Mouse (Mus musculus) liver, embryonic 13.5 days (tissue): ENCODE results near the gene C1qtnf1. TPM values are rescaled to one million over a fixed set of nuclear protein-coding genes. Genes with fewer than 3 reads are reported as not detected.

Source experiments
- ATAC-seq: fragments of 200-750 bp; cut with Nextera tagmentation; 2 replicates; pipeline ENCODE4 v1.8.0; 2017; ENCODE audit warnings: low read depth, mild to moderate bottlenecking, moderate number of reproducible peaks, moderate library complexity
- DNase-seq: peaks from one replicate; pipeline ENCODE4 v3.0.0; 2022
- H3K27ac ChIP-seq: fragments of 300-500 bp; sonication (generic); 2 replicates; pipeline ENCODE4 v1.5.1; 2015; ENCODE audit warnings: moderate library complexity, mild to moderate bottlenecking, inconsistent platforms
- H3K27me3 ChIP-seq: fragments of 300-500 bp; sonication (generic); 2 replicates; pipeline ENCODE4 v1.6.1; 2015; ENCODE audit warnings: mild to moderate bottlenecking, inconsistent platforms
- H3K36me3 ChIP-seq: fragments of 300-500 bp; sonication (generic); 2 replicates; pipeline ENCODE4 v1.6.1; 2015; ENCODE audit warnings: mild to moderate bottlenecking, inconsistent platforms
- H3K4me1 ChIP-seq: fragments of 300-500 bp; sonication (generic); replicated peaks from 2 replicates; pipeline ENCODE4 v1.6.1; 2015; ENCODE audit warnings: inconsistent platforms
- H3K4me2 ChIP-seq: fragments of 300-500 bp; sonication (generic); 2 replicates; pipeline ENCODE4 v1.6.1; 2015; ENCODE audit warnings: inconsistent platforms, mild to moderate bottlenecking, moderate library complexity
- H3K4me3 ChIP-seq: fragments of 300-500 bp; sonication (generic); replicated peaks from 2 replicates; pipeline ENCODE4 v1.5.1; 2015; ENCODE audit warnings: mild to moderate bottlenecking, inconsistent platforms
- H3K9ac ChIP-seq: fragments of 300-500 bp; sonication (generic); 2 replicates; pipeline ENCODE4 v1.6.1; 2015; ENCODE audit warnings: mild to moderate bottlenecking, inconsistent platforms
- H3K9me3 ChIP-seq: fragments of 300-500 bp; sonication (generic); replicated peaks from 2 replicates; pipeline ENCODE4 v1.6.1; 2016; ENCODE audit warnings: inconsistent platforms
- WGBS: fragments of 180-500 bp; shearing (Covaris S2); methylation state at CpG from one replicate; pipeline ENCODE4 v1.1.7; 2015; ENCODE audit not compliant: insufficient replicate concordance; 5-methylcytosine and 5-hydroxymethylcytosine counted together
- polyA plus RNA-seq: library from polyadenylated mRNA; unstranded; fragments of >200 nt; fragmentation: Nextera tagmentation; extraction: Ambion mirVana; gene quantifications from 2 replicates; pipeline ENCODE4 v1.2.1, GENCODE M21; 2015

The C1qtnf1 gene
- polyA plus RNA-seq, 1 experiment from 2014 or later = 1.1 TPM

DNA sequence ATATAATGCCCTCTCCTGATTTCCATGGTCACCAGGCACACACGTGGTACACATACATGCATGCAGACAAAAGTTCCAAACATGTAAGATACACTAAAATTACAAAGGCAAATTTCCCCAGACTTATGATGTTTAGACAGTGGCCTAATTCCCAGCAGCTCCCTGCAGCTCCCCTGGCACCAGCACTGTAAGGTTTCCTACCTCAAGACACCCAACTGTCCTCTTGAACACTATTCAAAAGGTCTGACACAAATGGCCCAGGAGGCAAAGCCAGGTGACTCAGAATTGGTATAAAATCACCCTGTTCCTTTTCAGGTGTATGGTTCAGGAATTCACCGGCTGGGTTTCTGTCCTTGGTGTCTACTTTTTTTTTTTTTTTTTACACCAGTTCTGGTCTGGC lies 24.8 kb upstream of the C1qtnf1 start:
- Histone ChIP-seq H3K4me1 (peaks cover 36% of the 10 kb centered on the region), H3K36me3 (peaks cover 24% of the 10 kb centered on the region), H3K27me3 (no peaks in the 10 kb centered on the region), H3K4me2 (no peak overlapping the region), H3K9ac (no peak overlapping the region), H3K9me3 (no peaks in the 10 kb centered on the region), H3K4me3 (no peak overlapping the region), H3K27ac (no peak overlapping the region)
- WGBS = 80% methylated on average over 2 of the region's 2 CpGs
- DNase-seq = no peak
- no peak for ATAC-seq

DNA sequence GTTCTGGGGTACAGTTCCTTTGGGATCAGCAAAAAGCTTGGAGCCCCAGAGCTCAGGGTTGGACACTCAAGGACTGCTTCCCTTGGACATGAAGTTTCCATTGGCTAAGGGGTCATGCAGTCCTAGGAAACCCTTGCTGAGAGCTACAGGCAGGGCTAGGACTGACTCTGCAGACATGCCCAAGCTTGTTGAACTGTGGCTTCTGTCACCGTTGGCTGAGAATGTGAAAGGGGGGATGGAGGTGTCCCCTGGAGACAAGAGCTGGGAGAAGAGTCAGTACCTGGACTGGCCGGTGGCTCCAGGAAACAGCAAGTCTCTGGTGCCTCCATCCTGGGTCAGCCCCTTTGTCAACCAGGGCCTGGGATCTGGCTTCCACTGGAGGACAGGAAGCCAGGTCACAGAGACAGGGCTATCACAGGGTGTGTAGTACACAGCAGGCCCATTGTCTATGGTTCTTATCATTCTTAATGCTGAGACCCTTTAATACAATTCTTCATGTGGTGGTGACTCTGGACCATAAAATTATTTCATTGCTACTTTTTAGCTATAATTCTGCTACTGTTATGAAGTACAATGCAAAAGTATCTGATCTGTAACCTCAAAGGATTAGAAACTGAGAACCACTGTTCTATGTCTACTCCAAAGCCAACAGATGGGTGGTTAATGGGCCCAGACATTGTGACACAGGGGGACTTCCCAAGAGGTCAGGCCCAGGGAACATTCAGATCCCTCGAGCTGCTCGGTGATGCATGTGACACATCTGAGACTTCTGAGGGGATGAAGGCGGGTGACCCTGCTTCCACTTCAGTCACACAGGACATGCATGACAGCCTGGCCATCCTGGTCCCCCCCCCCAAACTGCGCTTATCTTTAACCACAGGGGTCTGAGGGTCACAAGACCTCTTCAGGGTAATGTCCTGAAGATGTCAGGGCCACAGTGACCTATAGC lies 23.8 kb upstream of the C1qtnf1 start:
- Histone ChIP-seq H3K9ac (no peak overlapping the region), H3K27ac (no peak overlapping the region), H3K4me2 (no peak overlapping the region), H3K9me3 (no peaks in the 10 kb centered on the region), H3K36me3 (peaks cover 29% of the 10 kb centered on the region), H3K4me1 (peaks cover 31% of the 10 kb centered on the region), H3K27me3 (no peaks in the 10 kb centered on the region), H3K4me3 (no peak overlapping the region)
- no peak for DNase-seq
- 66% methylated on average over 6 of the region's 6 CpGs for WGBS
- no peak for ATAC-seq

DNA sequence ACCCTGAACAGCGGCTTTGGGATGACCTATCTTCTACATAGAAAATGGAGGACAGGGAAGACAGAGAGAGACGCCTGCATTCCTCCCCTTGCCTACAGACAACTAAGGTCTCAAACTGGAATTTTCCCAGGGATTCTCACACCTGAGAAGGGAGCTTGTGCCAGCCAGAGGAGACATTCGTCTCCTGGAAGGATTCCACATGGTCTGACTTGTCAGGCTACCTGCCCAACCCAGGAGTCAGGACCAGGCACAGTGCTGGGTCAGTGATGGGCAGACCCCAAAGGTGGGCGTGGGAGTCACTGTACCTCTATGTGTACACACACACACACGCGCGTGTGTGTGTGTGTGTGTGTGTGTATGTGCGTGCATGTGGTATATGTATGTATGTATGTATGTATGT lies 22.7 kb upstream of the C1qtnf1 start:
- H3K27ac ChIP-seq = no peak overlapping the region
- H3K4me3 ChIP-seq = no peak overlapping the region
- peaks cover 36% of the 10 kb centered on the region for H3K36me3 ChIP-seq
- no peak overlapping the region for H3K4me2 ChIP-seq
- DNase-seq = no peak
- ATAC-seq = no peak
- 84% methylated on average over 8 of the region's 8 CpGs for WGBS
- H3K4me1 ChIP-seq = peaks cover 20% of the 10 kb centered on the region
- H3K9me3 ChIP-seq = no peaks in the 10 kb centered on the region
- H3K27me3 ChIP-seq = no peaks in the 10 kb centered on the region
- H3K9ac ChIP-seq = no peak overlapping the region

DNA sequence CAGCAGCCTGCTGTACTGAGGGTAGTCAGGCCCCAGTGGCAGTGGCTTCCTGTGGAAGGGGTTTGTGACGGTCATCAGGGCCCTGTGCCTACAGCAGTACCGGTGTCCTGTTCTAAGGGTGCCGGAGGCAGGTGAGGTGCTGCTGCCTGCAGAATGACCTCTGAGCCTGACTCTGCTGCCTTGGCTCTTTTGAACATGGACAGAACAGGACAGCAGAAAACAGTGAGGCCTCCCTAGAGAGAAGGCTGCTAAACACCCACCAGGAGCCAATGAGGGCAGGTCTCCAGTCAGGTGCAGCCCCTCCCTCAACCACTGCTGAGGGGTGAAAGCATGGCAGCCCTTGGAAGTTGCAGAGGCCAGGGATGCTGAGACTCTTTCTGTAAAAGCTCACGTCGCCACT lies 21.5 kb upstream of the C1qtnf1 start:
- no peak for ATAC-seq
- Histone ChIP-seq H3K27me3 (no peaks in the 10 kb centered on the region), H3K27ac (no peak overlapping the region), H3K9me3 (no peaks in the 10 kb centered on the region), H3K4me3 (no peak overlapping the region), H3K36me3 (peaks cover 49% of the 10 kb centered on the region), H3K4me2 (no peak overlapping the region), H3K4me1 (peaks cover 8% of the 10 kb centered on the region), H3K9ac (no peak overlapping the region)
- DNase-seq = no peak
- WGBS = 90% methylated on average over 5 of the region's 5 CpGs

DNA sequence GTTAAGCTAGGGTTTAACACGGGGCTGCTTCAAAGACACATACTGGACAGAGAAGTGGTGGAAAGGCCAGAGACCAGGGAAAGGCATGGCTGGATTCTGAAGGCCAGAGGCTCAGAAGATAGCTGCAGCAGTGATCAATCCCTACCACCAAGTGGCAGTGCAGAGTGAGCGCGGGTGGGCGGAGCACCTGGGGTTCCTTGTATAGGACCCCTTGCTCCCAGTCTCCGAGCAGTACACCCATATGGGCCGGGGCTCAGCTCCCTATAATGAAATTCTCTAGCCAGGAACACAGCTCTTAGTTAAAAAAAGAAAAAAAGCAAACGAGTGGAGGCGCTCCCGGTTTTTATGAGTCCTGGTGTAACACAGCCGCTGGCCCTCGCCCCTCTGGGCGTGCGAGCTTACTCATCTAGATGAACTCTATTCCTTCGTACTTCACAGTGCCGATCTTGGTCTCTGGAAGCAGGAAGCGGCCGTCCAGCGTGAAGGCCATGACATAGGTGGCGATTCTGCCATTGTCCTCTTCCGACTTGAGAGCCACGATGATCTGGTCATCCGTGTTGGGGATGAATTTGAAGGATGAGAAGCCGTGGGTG lies 20.6 kb upstream of the C1qtnf1 start:
- no peak for DNase-seq
- Histone ChIP-seq H3K36me3 (peaks cover 56% of the 10 kb centered on the region), H3K4me1 (no peaks in the 10 kb centered on the region), H3K4me2 (no peak overlapping the region), H3K27ac (no peak overlapping the region), H3K27me3 (no peaks in the 10 kb centered on the region), H3K4me3 (no peak overlapping the region), H3K9ac (no peak overlapping the region), H3K9me3 (no peaks in the 10 kb centered on the region)
- WGBS = 81% methylated on average over 23 of the region's 23 CpGs
- no peak for ATAC-seq

DNA sequence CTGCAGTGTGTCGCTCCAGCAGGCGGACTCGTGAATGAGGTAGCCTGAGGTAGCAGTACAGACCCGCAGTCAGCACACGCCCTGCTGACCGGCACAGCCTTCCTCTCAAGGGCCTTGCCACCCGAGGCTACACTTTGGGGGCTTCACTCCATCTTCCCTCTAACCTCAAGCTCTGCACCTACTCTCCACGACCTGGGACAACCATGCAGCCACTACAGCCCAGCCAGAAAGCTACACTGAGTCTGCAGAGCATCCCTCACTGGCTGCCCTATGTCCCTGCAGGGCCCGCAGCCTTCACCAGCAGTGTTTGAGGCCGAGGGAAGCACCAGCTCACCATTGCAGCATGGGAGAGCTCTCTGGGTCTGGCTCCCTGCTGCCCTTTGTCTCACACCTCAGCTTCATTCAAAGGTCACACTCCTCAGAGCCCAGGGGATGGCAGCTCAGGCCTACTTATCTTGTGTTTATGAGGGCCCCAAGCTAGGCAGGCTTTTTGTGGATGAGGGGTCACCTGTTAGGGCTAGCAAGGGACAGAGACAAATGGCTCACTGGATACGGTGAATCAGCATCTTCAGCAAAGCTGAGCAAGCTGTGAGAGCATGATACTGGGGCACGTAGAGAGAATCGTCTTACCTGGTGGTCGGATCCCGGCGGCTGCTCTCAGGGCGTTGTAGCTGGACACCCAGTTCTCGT lies 19.8 kb upstream of the C1qtnf1 start:
- no peak overlapping the region for H3K4me2 ChIP-seq
- no peaks in the 10 kb centered on the region for H3K9me3 ChIP-seq
- H3K9ac ChIP-seq = no peak overlapping the region
- peaks cover 57% of the 10 kb centered on the region for H3K36me3 ChIP-seq
- 76% methylated on average over 18 of the region's 18 CpGs for WGBS
- H3K27ac ChIP-seq = no peak overlapping the region
- H3K4me1 ChIP-seq = no peaks in the 10 kb centered on the region
- DNase-seq (no peak), ATAC-seq (no peak)
- no peak overlapping the region for H3K4me3 ChIP-seq
- H3K27me3 ChIP-seq = no peaks in the 10 kb centered on the region

DNA sequence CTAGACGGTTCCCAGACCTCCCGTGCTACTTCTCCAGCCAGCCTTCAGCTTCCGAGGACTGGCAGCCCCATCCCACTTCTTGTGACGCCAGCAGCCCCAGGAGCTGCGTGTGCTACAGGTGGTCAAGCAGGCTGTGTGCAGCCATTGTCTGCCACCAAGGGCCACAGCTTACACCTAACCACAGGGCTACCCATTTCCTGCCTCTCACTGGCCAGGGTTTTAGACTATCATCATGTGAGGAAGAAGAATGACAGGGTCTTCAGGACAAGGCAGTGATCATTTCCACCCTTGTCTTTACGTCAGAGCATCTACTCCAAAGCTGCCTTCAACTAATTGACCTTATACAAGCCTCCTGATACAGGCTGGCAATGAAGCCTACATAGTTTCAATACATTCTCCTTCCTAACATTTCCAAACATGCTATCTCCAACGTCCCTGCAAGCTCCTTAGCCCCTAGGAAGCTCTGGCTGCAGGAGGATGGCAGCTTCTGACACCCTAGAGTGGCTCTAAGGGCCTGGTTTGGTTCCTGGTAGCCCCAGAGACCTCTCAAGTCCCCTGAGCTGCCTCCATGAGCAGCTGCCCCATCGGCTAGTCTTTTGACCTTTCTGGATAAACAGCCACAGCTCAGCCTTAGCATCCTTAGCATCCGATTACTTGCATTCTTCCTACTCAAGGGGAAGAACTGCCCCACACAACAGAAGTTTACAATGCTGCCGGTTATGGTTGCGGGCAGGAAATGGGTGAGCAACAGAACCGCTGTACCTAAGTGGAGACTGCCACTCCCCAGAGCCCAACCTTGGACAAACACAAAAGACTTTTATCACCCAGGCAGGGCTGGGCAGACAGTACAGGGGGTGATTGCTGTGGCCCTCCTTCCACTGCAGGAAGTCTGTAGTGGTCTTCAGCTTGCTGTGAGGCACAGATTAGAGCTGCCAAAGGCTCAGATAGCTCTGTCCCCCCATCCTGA lies 18.6 kb upstream of the C1qtnf1 start:
- DNase-seq (no peak), ATAC-seq (no peak)
- H3K4me3 ChIP-seq = no peak overlapping the region
- H3K36me3 ChIP-seq = peaks cover 60% of the 10 kb centered on the region
- WGBS = 63% methylated on average over 12 of the region's 12 CpGs
- no peak overlapping the region for H3K9ac ChIP-seq
- no peaks in the 10 kb centered on the region for H3K27me3 ChIP-seq
- no peak overlapping the region for H3K27ac ChIP-seq
- H3K4me2 ChIP-seq = no peak overlapping the region
- H3K9me3 ChIP-seq = no peaks in the 10 kb centered on the region
- no peaks in the 10 kb centered on the region for H3K4me1 ChIP-seq

DNA sequence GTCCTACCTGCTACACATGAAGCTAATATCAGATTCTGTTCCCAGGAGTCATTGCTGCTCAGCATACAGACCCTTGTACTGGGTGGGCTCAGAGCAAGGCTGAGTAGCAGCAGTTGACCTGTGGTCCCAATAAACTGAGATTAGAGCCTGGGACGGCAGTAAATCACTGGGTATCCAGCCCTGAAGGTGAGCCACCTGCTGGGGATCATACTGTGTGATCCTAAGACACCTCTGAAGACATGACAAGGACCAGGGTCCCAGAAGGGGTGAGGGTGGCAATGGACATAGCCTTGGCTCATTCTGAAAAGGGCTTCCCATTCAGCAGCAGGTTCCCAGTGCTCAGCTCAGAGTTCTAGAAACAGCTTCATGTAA lies 17.9 kb upstream of the C1qtnf1 start:
- no peak overlapping the region for H3K9ac ChIP-seq
- no peaks in the 10 kb centered on the region for H3K4me1 ChIP-seq
- H3K4me2 ChIP-seq = no peak overlapping the region
- H3K27me3 ChIP-seq = no peaks in the 10 kb centered on the region
- ATAC-seq (no peak), DNase-seq (no peak)
- no peak overlapping the region for H3K4me3 ChIP-seq
- H3K36me3 ChIP-seq = peaks cover 64% of the 10 kb centered on the region
- H3K9me3 ChIP-seq = no peaks in the 10 kb centered on the region
- no peak overlapping the region for H3K27ac ChIP-seq
- 60% methylated on average over 1 of the region's 1 CpGs for WGBS

DNA sequence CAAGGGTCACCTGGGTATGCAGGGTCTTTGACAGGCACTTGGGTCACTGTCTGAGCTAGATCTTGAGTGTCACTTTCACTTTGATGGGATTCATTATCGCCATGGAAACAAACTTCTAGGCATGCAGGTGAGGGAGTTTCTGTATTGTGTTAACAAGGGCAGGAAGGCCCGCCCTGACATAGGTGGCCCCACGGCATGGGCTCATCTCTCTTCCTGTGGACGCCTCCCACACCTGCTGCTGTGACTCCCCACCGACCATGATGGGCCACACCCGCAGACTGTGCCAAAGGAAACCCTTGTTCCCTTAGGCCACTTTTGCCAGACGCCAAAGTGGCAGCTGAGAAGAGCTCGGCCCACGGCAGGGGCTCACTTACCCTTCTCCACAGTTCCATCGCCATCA lies 17.5 kb upstream of the C1qtnf1 start:
- H3K9me3 ChIP-seq = no peaks in the 10 kb centered on the region
- H3K4me2 ChIP-seq = no peak overlapping the region
- ATAC-seq = no peak
- H3K4me3 ChIP-seq = no peak overlapping the region
- no peaks in the 10 kb centered on the region for H3K27me3 ChIP-seq
- peaks cover 67% of the 10 kb centered on the region for H3K36me3 ChIP-seq
- no peak overlapping the region for H3K9ac ChIP-seq
- no peak for DNase-seq
- 77% methylated on average over 10 of the region's 10 CpGs for WGBS
- H3K4me1 ChIP-seq = no peaks in the 10 kb centered on the region
- H3K27ac ChIP-seq = no peak overlapping the region

DNA sequence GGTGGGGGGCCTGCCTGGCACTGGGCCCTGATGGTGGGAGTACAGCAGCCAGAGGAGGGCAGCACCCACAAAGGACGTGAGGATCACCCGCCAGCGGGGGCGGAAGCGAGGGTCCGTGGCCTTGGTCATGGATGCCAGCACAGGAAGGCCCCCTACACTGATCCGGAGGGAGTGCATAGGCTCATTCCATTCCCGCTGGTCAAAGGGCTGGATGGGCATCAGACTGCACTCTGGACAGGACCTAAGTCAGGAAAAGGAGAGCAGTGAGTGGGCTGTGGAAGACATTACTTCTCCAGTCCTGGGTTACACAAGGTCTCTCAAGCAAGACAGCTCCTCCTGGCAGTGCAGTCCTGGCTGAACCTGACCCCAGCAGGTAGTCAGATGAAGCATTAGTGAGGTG lies 16.7 kb upstream of the C1qtnf1 start:
- Histone ChIP-seq H3K36me3 (peaks cover 70% of the 10 kb centered on the region), H3K27ac (no peak overlapping the region)
- 78% methylated on average over 8 of the region's 8 CpGs for WGBS

DNA sequence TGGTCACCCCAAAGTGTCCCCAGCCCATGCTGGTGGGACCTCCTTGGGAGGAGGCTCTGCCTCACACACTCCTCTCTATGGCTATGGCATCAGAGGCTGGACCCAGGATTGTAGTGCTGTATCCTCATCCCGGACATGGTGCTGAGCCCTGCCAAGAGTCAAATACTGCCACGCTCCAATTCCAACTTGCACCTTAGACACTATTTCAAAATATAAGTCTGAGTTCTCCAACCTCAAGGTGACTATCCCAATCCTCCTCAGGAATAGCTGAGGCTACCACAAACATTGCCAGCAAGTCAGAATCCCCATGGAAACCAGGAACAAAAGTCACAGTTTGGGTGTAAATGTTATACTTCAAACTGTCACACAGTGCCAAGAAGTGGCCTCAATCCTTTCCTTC lies 15.4 kb upstream of the C1qtnf1 start:
- ATAC-seq (no peak), DNase-seq (no peak)
- Histone ChIP-seq H3K9me3 (no peaks in the 10 kb centered on the region), H3K4me2 (no peak overlapping the region), H3K9ac (no peak overlapping the region), H3K4me1 (peaks cover 17% of the 10 kb centered on the region), H3K27ac (no peak overlapping the region), H3K4me3 (no peak overlapping the region), H3K36me3 (peaks cover 64% of the 10 kb centered on the region), H3K27me3 (no peaks in the 10 kb centered on the region)
- WGBS = 76% methylated on average over 2 of the region's 2 CpGs

More for the DNA sequence above, 16.7 kb upstream of the C1qtnf1 start:
- Histone ChIP-seq H3K4me3 (no peak overlapping the region), H3K4me1 (peaks cover 4% of the 10 kb centered on the region), H3K4me2 (no peak overlapping the region), H3K9me3 (no peaks in the 10 kb centered on the region), H3K27me3 (no peaks in the 10 kb centered on the region), H3K9ac (no peak overlapping the region)
- DNase-seq (no peak), ATAC-seq (no peak)
